Mouse (Mus musculus): ENCODE data around the gene Plppr1.

Gene Plppr1

DNA sequence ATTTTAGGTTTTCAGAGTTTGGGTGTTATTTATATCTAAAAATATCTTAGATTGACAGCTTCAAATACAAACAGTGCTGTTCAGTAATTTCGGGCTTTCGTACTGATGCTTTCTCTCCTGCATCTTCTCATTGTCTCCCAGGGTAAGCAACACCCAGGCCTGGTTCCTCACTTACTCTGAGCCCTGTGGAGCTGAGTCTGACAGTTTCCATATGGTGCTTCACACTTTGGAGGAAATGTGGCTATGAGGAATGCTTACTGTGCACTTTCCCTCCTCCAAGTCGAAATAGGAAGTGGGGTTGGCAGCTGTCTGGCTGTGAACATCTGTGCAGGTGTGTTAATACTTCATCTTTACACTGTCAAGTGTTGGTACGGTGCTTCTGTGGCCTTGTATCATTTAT lies 85.7 kb downstream of the Plppr1 start:
- DNase-seq: no peak

DNA sequence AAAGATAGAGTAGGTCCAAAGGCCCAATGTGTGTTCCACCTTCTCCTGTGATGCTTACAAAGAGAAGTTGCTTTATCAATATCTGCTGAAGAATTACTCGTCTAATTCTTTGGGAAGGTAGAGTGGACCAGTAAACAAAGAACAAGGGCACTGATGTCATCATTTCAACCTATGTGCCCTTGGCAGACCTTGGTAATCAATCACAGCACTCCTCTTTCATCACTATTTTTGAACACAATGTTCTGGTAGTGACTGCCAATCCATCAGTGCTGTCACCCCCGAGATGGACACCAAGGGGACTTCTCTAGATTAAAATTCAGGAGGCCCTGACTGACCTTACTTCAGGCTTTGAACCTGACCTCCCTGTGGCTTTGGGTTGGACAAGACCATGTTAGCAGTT lies 89.7 kb downstream of the Plppr1 start:
- no peak for DNase-seq

DNA sequence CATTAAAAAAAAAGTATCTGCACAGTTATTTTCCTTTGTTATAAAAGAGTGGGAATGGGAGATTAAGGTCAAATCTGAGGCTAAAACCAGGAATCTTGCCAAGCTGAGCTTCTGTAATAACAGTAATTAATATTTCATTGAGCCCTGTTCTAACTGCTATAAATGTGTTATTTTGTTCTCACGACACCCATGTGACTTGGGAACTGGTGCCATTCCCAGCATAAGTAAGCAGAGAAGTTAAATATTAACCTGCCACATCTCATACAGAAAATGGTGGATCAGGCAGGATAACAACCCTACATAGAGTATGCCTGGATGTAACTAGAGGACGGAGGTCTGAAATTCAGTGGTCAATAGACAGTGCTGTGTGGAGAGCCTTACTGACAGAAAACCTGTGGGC lies 90.2 kb downstream of the Plppr1 start:
- no peak for DNase-seq

DNA sequence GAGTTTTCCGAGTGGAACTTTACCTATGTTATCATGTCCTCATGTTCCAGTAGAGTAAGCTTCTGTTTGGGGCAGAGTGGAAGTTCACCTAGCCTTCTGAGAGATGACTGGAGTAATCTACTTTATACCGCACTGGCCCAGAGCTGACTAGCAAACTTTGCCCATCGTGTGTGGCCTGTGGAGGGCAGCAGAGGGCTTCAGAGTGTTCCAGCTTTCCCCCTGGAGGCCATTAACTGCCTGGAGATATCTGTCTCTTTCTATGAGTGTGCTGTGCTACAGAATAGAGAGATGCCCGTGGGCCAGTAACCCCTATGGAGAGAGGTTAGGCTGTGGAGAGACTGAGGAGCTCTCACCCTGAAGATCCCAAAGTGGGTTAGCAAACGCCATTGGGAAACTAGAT lies 94.8 kb downstream of the Plppr1 start:
- DNase-seq: peak; percentile 62

DNA sequence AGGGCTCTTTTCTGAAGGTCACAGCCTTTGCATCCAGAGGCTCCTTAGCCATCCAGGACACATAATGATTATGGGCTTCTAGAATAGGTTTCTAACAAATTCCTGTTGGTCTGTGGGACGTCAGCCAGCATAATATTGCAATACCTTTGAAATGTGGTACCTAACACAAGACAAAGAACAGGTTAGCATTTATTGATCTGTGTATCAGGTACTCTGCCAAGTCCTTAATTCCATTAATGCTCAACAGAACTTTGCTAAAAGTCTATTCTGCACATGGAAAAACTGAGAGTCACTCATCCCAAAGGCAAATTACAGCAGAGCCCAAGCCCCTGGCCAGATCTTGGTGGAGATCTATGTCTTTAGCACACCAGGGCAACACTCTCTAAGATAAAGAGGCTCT lies 97.7 kb downstream of the Plppr1 start:
- DNase-seq: no peak

DNA sequence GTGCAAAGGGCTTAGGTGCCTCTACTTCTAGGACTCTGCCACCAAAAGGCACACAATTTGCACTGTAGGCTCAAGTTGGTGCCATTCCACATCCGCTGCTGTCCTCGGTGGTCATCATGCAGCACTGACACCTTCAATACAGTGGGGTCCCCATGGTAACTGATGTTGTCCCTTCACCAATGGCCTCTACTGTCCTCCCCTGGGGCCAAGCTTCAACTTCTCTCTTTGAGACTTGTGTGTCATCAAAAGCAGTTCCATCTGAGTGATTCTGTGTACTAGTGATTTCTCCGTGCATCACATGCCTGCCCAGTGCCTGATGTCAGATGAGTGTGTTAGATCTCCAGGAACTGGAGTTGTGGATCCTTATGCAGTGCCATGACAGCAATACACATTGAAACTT lies 104.2 kb downstream of the Plppr1 start:
- no peak for DNase-seq

DNA sequence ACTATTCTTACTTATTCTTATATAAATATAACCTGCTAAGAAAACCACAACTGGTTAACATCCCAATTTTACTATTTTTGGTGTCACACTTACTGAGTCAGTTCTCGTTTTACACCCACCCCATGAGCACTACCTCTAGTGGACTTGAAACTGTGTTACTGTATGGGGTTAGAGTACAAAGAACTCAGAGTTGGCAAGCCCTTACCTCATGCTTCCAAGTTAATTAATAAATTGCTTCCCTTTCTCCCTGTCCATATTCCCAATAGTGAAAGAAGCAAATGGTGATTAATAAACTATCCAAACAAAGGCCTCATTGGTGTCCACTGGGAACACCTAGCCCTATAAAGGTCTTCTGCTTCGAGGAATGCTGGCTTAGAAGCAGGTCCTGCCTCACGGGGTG lies 107.3 kb downstream of the Plppr1 start:
- DNase-seq: no peak

DNA sequence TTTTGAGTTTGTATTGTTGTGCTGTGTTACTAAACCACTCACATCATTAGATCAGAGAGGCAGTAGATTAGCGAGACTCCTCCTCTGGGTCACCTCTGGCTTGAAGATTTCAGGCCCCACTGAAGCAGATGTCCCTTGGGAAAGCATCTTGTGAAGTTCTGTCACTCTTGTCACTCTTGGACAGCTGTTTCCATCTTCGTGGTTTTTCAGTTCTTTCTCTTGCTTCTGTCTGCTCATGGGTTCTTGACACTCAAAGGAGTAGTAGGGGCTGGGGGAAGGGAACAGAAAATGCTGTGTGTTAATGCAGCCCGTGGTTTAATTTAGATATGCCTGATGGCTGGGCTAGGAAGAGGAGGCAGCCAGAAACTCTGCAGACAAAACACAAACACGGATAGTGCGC lies 108.0 kb downstream of the Plppr1 start:
- DNase-seq: no peak

DNA sequence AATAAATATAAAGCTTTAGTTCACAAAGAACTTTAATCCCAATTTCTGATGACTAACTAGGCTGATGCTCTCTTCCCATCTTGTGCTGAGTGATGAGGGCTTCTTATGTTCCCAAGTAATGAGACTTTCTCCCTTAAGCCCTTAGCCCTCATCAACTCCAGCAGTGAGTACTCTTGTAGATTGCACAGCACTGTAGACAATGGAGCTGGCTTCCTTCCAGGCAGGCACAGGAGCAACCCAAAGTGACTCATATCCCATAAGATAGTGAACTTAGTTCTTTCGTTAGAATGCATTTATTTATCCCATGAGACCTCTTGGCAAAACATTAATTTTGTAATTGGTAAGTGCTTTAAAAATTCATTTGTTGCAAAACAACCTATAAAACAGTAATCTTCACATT lies 110.4 kb downstream of the Plppr1 start:
- DNase-seq: no peak

DNA sequence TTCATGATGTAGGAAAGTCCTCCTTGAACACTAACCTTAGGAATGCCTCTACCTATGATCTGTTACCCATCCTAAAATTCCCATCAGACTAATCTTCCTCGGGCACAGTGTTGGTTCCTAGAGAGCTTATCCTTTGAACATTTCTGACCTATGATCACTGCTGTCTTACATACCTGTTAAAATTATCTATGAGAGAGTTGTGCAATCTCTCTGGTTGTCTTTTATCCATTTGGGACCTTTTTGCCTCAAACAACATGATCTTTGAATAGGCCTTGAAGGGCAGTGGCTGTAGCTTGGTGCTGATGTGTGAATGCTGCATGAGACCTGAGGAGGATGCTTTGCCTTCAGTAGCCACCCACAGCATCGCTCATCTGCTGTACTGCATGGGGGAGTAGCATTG lies 119.0 kb downstream of the Plppr1 start:
- no peak for DNase-seq

DNA sequence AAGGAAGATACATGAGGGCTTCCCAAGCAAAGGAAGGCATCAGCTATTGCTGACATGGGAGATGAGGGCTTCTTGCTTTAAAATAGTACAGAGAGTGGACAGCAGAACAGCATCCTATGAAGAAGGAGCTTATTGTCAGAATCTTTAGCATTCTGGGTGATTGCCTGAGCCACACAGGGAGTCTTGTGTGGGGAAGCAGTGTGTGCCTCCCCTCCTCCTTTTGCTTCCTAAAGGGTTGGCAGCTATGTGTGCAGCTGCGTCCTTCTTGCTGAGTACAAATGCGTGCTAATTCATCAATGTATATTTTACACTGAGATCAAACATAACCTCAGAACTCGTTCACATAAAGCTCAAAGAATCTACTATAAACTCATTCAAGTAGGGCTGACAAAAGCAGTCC lies 119.8 kb downstream of the Plppr1 start:
- DNase-seq: no peak

DNA sequence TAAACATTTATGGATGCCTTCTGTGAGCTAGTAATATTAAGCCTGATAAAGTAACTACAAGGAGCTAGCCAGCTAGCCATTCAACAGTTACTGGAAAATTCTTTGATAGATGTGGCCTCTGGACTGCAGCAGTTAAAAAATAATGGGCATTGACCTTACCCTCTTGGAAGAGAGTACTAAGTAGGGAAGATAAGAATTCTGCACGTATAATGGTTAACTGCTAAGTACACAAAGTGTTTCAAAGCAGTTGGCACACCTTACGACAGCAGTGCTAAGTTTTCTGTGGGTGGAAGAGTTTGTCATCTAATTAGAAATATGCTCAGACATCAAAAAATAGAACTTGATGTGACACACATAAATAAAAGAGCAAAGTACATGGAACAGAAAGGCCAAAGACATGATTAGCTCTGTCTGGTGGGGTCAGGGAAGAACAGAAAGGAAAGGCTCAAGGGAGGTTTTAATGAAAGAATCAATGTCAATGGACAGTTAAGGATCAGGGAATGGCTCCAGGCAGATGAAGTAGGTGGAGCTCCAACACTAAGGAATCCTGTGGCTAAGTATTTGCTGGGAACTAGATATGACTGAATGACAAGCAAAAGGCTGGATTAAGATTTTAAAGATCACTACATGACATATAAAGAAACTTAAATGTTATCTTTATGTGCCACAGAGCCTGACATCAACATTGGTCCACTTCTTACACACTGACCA lies 120.6 kb downstream of the Plppr1 start:
- DNase-seq: no peak

DNA sequence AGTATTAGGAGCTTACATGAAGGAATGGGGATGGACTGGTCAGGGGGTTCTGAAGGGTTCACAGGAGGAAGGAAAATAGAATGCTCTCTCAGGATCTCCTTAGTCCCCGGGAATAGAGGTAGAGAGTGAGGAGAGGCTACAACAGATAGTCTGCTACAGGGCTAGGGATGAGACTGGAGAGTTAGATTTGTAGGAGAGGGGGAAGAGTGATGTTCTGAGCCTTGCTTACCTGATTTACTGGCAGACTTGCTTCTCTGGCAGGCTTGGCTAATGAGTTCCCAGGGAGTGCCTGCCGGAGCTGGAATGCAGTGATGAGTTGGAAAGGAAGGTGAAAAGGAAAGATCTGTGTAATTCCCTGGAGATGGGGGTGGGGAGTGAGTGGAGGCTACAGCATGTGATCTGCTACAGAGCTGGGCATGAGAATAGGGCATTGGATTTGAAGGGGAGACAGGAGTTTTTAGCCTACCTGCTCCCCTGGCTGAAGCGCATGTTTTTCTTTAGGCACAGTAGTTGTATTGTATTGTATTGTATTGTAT lies 131.0 kb downstream of the Plppr1 start:
- DNase-seq: no peak

DNA sequence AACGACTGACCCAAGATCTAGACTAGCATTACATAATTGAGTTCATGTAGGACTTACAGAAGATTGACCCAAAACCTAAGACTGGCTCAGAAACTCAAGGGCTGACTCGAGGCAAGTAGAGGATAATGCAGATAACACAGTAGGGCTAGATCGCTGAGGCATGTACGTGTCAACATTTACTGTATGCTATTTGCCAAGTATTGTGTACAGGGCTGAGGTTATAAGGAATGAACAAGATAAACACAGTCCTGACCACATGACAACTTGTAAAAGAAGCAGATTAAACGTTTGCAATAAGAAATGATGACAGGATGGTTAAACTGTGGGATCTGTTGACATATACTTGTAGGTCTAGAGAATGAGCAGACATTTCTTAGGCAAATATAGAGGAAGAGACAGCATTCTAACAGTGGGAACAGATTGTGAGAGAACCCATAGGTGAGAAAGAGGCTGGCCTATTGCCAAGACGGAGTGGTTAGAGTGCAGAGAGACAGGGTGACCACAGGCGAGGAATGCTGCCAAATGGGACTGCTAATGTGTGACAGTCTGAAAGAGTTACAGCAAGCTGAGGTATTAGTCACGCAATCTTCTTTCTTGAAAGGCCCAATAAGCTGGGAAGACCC lies 138.2 kb downstream of the Plppr1 start:
- no peak for DNase-seq

DNA sequence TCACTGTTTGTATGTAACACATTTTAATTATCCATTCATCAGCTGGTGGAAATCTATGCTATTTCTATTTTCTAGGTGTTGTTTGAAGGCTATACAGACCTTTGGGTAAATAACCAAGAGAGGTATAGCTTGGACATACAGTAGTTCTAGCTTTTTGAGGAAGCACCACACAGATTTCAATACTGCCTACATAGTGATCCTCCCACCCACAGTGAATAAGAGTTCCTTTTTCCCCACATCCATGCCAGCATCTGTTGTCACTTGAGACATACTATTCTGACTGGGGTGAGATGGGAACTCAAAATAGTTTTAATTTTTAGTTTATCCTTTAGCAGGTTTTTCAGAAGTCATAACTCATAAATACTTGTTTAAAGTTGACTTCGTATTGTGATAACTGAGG lies 151.4 kb downstream of the Plppr1 start:
- DNase-seq: peak; percentile 12

DNA sequence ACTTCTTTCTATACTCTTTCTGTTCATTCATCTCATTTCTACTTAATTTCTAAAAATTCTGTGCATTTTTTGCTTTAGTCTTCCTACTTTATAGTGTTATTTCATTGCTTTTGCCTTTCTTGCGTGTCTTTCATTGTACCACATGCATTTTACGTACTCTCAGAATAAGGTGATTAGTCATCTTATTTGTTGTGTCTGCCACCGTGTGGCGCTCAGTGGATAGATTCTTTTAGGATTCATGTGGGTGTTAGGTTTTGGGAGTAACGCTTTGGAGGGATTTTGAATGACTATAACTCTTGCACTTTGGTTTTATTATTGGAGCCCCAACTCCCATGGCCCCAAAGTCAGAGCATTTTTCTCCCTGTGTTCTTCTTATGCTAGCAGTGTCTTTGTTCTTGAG lies 152.5 kb downstream of the Plppr1 start:
- DNase-seq: peak; percentile 13

DNA sequence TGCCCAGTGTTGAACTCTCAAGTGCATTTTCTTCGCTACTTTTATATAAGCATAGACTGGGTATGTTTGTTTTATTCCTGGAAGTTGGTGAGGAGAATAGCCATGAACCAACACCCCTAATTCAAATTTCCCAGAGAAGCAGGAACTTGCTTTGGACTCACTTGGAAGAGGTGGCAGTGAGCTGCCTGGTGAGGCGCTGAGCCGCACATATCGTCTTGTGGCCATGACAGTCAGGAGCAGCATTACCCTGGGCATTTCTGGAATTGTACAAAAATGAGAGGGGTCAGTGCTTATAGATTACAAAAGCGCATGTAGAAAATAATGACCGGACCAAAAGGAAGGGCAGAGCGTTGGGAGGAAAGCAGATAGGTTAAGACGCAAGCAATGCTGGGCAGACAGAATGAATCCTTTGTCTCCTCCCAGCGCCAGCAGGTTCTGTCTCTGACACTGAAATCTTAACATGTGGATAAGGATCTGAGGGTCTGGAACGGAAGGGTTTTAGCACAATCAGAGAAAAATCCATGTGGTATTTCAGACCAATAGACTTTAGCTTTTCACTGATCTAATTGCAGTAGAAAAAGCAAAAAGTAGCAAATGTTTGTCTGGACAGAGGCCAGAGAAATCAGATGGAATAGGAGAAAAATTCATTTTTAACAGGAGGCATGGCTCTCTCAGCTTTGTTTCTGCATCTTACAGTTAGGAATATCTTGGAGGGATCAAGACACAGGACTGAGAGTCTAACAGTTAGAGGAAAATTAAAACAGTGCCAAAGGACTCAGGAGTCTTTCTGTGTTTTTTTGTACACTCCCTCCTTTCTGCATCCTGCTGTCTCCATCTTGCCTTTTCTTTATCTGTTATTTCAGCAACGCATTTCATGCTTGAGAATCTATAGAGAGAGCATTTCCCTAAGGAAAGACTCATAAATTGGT lies 153.8 kb downstream of the Plppr1 start:
- no peak for DNase-seq

DNA sequence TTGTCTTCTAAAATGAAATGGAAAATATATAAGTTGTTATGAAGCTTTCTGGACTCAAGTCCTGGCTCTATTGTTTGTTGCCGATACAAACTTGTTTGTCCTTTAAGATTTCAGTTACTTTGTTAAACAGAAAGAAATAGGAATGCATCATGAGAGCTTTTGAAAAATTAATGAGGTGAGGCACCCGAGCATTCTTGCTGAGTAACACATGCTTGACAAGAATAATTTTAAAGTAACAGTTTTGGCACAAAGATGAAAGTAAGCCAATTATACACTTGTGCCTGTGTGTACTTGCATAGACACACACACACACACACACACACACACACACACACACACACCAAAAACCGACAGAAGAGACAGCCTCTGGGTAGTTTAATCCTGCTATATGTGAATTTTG lies 155.3 kb downstream of the Plppr1 start:
- no peak for DNase-seq

DNA sequence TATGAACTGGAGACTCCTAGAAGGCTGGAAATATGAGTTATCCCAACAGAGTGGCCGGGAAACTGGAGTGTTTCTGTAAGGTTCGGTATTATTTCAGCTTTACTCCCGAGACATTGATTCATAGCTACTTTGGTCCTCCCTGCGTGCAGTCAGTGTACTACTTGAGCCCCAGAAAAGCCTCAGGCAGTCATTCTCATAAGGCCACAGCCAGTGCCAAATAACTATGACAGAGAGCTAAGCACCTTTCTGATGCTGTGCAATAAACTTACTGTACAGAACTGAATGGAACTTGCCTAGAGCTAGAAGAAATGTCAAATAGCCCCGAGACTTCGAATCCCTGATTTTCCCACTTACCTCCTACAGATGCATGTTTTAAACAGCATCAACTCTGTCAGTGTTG lies 164.4 kb downstream of the Plppr1 start:
- DNase-seq: no peak

DNA sequence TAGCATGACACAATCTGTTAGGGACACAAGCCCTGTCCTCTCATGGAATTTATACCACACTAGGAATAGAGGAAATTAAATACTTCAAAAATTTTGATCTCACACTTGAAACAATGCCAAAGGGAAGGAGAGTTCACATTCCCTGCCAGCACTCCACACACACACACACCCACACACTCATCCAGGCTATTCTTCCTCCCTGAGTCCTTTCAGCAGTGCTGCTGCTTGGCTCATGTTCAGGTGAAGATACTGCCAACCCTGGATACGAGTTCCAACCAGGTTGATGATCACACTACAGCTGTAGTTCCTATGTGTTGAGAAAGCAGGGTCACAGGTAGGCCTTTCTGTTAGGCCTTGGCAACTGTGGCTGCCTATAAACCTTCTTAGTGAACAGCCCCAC lies 165.9 kb downstream of the Plppr1 start:
- peak; percentile 15 for DNase-seq

DNA sequence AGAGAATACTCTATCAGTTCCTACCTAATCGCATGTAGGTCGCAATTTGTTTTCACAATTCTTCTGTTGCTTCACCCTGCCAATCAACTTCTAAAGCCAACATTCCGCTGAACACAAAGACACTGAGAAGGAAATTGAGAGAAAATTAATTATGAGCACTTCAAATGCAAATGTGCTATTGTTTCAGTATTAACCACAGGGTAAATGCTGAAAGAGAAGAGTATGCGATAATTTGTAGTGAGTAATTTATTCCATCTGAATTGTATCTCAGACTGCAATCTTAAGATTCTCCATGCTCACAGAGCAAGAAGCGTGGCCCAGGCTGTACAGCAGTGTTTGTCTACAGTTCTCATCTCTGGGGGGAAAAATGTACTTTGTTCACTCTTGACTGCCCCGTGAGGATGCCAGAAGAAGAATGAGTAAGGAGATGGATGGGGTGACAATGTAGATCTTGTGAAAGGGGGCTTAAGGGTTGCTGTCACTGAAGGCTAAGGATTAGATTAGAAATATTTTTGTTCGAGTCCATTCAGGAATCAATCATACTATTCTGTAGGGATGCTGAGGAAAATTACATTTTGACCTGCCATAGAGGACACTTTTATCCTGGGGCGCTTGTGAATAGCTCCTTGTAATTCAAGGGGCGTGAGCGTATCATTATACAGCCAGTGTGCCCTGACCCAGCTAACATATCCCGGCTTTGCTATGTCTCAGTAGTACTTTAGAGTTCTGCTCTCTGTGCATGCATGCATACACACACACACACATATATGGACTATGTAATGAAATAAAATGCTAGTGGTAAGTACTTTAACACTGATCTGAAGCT lies 173.3 kb downstream of the Plppr1 start:
- no peak for DNase-seq

DNA sequence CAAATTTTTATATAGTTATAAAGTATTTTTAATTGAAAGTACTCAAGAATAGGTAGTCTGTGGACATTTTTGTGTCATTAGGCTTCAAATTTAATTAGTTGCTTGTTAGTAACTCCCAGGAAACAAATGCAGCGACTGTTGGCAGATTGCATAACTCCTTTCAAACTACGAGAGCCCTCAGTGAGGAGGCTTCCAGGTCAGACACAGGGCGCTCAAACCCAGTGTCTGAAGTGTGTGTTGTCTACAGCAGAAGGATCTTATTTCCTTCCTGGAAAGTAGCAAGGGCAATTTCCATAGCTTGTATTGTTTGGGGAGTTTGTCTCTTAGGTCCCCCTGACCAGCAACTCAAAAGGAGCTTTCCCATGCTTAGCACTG lies 173.9 kb downstream of the Plppr1 start:
- no peak for DNase-seq

DNA sequence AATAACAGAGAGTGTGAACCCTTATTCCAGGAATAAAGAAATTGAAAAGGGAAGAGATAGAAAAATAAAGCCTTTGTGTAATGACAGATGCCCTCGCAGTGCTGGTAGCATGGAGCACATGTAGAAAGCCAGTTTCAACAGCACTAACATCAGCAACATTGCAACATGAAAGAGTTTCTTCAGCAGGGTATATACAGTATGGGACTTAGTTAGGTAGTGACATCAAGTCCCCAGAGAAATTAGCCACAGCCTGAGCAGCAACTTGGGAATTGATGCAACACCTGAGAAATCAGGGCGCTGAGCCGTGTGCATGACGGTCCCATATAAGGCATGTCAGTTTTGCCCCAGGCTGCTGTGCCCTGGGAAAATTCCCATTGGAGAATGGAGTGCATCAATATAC lies 179.0 kb downstream of the Plppr1 start:
- no peak for DNase-seq

Data from right cerebral cortex, adult 18-20 months (tissue).